Mouse (Mus musculus) kidney, postnatal 14 days (tissue): Measurements from ENCODE around the gene Eif4enif1.
"Not testable (repeated sequence)": the region's sequence is repeated elsewhere in the genome, so short reads cannot be mapped to it uniquely, and the experiment has no call there.

Source experiments
- DNase-seq: peaks from one replicate; pipeline ENCODE4 v3.0.0; 2022; ENCODE audit warnings: mixed read lengths

Gene Eif4enif1

GRCm38 (mm10) chr11:3202231-3202701 is at the start of gene Eif4enif1:
Eif4enif1 (plus strand) TSS chr11:3202392.
- DNase-seq = peak; percentile 93

- DNase-seq = peak; percentile 71
Observed at GRCm38 (mm10) chr11:3153666-3154397, 48.4 kb upstream of the Eif4enif1 start.

GRCm38 (mm10) chr11:3156991-3157390 is 45.2 kb upstream of the Eif4enif1 start:
- DNase-seq = not testable (repeated sequence)

- not testable (repeated sequence) for DNase-seq
Observed at GRCm38 (mm10) chr11:3157996-3158395, 44.2 kb upstream of the Eif4enif1 start.

- DNase-seq = not testable (repeated sequence)
Observed at GRCm38 (mm10) chr11:3158800-3159199, 43.4 kb upstream of the Eif4enif1 start.

- DNase-seq = peak; percentile 68
Observed at GRCm38 (mm10) chr11:3161370-3161769, 40.8 kb upstream of the Eif4enif1 start.

GRCm38 (mm10) chr11:3162236-3162897 is 39.8 kb upstream of the Eif4enif1 start:
- peak; percentile 75 for DNase-seq

GRCm38 (mm10) chr11:3163122-3163521 is 39.1 kb upstream of the Eif4enif1 start:
- peak; percentile 52 for DNase-seq

GRCm38 (mm10) chr11:3163661-3164060 is 38.5 kb upstream of the Eif4enif1 start:
- not testable (repeated sequence) for DNase-seq

- DNase-seq = not testable (repeated sequence)
Observed at GRCm38 (mm10) chr11:3165210-3165782, 36.9 kb upstream of the Eif4enif1 start.

GRCm38 (mm10) chr11:3166321-3166720 is 35.9 kb upstream of the Eif4enif1 start:
- not testable (repeated sequence) for DNase-seq

- peak; percentile 11 for DNase-seq
Observed at GRCm38 (mm10) chr11:3167129-3167528, 35.1 kb upstream of the Eif4enif1 start.

- DNase-seq = peak; percentile 64
Observed at GRCm38 (mm10) chr11:3167571-3168001, 34.6 kb upstream of the Eif4enif1 start.

GRCm38 (mm10) chr11:3169042-3169441 is 33.1 kb upstream of the Eif4enif1 start:
- peak; percentile 43 for DNase-seq

GRCm38 (mm10) chr11:3171931-3172330 is 30.3 kb upstream of the Eif4enif1 start:
- DNase-seq = peak; percentile 72

GRCm38 (mm10) chr11:3172526-3172925 is 29.7 kb upstream of the Eif4enif1 start:
- DNase-seq = not testable (repeated sequence)

- DNase-seq = peak; percentile 79
Observed at GRCm38 (mm10) chr11:3173425-3174318, 28.5 kb upstream of the Eif4enif1 start.

GRCm38 (mm10) chr11:3178968-3179725 is 23.0 kb upstream of the Eif4enif1 start:
- peak; percentile 47 for DNase-seq

- DNase-seq = peak; percentile 22
Observed at GRCm38 (mm10) chr11:3179726-3180092, 22.5 kb upstream of the Eif4enif1 start.

GRCm38 (mm10) chr11:3180510-3181160 is 21.6 kb upstream of the Eif4enif1 start:
- not testable (repeated sequence) for DNase-seq

GRCm38 (mm10) chr11:3181250-3181649 is 20.9 kb upstream of the Eif4enif1 start:
- peak; percentile 78 for DNase-seq
